Mouse (Mus musculus) gonadal fat pad, adult 2 months (tissue): ENCODE measurements around the gene Foxj2. TPM values are rescaled to one million over a fixed set of nuclear protein-coding genes. Genes with fewer than 3 reads are reported as not detected.

ENCODE experiments used
- DNase-seq: peaks from one replicate; pipeline ENCODE4 v3.0.0-alpha.2; 2012; ENCODE audit warnings: low read depth
- polyA plus RNA-seq: library from polyadenylated mRNA; depleted of rRNA; stranded (reverse); fragments of >200 nt; gene quantifications from 2 replicates; pipeline ENCODE4 v1.2.3, GENCODE M21; 2012

Foxj2 gene
- polyA plus RNA-seq, 1 experiment = 10.4 TPM

DNA sequence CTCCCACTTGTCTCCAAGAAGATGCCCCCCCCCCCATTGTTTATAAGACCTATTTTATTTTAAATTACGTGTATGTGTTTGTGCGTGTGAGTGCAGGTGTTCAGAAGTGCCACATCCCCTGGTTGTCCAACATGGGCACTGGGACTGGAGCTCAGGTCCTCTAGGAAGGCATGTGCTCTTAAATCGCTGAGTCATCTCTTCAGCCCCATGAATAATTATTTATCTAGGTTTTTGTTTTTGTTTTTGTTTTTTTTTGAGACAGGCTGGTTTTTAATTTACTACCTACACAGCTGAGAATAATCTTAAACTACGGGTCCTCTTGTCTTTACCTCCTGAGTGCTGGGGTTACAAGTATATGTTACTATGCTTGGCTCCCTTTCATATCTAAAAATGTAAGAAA is 6.1 kb upstream of the Foxj2 start:
- DNase-seq = no peak

DNA sequence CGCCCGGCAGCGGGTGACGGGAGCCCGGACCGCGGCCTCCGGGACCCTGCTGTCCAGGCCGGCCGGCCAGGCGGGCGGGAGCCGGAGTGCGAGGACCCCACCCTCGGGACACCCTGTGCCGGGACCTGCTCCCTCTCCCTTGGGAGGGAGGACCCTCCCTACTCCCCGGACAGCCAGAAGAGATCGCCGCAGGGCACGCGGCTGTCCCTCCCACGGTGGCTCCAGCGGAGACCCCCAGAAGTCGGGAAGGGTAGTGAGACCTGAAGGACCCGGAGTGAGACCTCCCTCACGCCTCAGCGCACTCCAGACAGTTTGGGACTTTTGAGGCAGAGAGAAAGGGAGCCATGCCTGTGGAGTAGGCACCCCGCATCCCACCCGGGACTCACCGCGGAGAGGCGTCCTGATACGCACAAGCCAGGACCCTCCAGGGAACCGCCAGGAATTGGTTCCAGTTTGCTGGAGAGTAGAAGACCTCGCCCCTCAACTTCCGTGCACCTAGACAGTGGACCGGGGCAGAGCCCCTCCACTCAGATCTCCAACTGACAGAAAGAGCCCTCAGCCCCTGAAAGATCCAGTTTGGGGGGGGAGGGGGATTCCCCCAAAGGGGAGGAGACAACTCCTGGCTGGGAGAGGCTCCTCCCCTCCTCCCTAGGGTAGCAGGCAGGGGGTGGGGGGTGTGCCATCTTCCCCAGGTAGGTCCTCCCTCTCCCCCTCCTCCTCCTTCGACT is 521 bp downstream of the Foxj2 start:
- no peak for DNase-seq

DNA sequence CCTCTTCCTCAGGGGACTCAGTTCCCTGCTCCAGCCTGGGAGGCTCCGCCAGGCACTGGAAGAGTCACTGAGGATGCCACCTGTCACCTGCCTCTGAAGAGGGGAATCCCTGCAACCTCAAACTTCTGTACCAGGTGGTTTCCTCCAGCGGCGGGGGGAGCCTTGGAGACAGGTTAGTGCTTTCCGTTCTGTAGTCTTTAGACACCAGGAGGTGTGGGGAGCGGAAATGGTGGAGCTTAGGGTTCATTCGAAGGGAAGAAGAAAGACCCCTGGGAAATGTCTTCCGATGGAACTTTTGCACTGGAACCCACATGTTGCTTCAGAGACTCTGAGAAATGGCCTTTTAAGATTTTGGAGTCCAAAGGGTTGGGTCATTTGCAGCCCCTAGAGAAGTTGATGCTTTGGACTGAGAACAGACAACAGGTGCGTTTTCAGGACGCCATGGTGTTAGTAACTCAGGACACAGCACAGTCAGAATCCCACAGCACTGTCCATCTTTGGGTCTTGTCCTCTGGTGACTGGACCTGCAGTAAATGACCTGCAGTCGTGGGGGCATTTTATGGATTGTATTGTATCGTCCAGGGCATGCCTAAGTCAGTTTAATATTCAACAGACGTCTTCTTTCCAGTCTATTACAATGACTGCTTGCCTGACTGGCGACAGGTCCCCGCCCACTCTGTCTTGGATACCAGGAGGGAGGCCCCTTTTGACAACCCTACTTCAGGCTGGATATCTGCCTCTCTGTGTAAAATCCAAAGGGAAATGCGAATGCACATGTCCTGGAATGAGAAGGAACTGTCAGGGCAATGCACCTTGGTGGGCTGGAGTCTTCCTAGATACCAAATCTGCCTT is 1.3 kb downstream of the Foxj2 start:
- DNase-seq = no peak

DNA sequence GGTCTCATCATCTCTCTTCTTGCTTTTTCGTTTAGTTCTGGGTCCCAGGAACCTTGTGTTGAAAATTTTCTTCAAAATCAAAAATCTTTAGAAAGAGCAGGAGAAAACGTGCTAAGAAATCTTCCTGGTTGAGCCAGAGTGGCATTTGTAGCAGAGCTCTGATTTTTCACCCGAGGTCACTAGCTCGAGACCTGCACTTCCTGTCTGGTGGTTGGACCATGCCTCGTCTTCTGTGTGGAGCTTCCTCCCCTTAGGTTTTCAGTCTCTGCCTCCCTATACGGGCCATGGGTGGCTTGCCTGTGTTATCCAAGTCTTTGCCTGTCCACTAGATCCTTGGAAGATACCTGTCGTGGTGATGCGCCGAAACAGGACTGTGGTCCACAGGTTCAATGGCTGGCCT is 2.1 kb downstream of the Foxj2 start:
- no peak for DNase-seq

DNA sequence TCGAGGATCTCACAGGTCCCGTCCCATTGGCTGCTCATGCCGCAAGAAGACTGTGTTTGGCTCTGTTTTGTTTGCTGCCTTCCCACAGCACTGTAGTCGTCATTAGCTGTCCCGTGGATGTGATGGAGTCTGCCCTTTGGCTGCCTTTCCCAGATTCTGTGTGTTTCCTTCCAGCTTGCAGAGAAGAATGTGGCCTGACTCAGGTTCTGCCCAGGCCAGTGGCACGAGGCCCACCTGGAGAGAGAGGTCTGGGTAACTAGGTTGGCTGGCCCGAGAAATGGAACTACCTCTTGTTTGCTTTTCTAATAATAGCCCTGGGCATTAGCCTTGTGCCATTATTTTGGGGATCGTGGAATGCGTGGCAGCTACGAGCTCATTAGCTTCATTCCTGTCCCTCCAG is 4.4 kb downstream of the Foxj2 start:
- DNase-seq = no peak

DNA sequence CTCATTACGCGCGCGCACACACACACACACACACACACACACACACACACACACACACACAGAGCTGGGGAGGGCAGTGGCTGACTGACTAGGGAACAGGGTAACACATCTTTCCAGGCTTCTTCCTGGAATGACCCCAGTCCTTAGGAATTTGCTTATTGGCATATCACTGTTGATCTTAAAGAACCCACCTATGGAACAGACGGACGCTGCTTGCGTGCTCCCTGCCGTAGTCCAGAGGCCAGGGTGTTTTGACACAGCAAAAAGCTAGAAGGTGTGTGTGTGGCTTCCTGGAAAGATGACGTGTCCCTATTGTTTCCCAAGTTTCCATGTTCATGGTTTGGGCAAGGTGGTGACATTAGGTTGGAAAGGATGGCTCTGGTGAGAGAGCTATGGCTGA is 5.5 kb downstream of the Foxj2 start:
- DNase-seq = no peak

DNA sequence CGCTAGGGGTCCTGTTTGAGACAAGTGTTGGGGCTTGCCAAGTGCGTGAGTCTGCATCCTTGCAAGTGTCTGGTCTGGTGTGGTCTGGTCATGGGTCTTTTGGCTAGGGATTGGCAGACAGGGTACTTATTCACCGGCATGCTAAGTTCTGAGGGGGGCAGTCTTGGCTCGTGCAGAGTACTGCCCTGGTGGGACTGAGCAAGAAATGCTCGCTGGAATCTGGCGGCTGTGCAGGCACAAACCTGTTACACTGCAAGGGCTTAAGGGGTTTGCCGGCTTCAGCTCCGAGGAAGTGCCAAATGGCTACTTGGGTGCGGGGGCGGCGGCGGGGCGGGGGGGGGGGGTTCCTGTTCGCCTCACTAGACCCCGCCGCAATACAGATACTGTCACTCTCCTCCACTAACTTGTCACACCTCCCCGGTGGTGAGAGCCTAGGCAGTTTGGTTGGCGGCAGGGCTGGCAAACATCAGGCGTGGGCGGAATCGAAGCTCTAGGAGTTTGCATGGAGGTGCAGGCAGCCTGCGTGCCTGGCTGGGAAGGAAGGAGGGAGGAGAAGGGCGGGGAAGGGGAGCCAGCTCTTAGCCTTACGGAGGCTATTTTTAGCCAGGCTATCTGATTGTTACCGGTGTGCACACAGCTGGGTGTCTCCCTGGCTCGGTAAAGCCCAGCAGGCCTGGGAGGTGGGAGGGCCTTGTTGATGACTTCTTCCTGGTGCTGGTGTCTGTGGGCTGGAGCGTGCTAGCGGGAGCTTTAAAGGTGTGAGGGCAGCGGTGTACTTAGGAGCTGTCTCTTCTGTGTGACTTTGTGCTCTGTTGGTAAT is 6.4 kb downstream of the Foxj2 start:
- DNase-seq = no peak

DNA sequence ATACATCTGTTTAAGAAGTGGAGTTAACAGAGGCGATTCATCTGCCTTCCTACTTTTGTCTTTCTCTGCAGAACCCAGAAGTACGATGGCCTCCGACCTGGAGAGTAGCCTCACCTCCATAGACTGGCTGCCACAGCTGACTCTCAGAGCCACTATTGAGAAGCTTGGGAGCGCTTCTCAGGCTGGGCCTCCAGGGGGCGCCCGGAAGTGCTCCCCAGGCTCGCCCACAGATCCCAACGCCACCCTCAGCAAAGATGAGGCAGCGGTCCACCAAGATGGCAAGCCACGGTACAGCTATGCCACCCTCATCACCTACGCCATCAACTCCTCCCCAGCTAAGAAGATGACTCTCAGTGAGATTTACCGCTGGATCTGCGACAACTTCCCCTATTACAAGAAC is 8.4 kb downstream of the Foxj2 start:
- DNase-seq = no peak

DNA sequence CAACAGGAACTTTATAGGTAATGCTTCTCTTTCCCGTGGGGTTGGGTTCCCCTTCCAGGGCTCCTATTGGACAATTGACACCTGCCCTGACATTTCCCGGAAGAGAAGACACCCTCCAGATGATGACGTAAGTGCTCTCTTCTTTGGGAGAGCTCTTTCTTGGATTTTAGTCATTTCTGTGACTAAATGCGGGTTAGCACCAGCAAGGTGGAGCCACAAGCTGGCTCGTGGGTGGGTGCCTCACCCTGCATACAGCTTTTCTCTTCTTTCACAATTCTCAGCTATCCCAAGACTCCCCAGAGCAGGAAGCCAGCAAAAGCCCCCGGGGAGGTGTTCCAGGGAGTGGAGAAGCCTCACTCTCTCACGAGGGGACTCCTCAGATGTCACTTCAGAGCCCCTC is 13.2 kb downstream of the Foxj2 start:
- no peak for DNase-seq

DNA sequence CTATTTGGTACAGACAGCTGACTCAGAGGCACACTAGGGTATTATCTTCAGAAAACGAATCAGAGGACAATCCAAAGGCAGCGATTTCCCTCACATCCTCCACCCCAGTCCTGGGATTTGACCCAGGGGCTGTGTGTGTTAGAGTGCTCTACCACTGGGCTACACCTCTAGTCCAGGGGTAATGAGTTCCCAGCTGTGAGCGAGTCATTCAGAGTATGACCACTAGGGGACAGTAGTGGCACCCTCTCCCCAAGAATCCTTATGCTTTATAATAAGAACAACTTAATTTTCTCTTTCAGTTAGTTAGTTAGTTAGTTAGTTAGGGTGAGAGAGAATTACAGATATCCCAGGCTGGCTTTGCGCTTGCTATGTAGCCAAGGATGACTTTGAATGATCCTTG is 14.7 kb downstream of the Foxj2 start:
- no peak for DNase-seq

DNA sequence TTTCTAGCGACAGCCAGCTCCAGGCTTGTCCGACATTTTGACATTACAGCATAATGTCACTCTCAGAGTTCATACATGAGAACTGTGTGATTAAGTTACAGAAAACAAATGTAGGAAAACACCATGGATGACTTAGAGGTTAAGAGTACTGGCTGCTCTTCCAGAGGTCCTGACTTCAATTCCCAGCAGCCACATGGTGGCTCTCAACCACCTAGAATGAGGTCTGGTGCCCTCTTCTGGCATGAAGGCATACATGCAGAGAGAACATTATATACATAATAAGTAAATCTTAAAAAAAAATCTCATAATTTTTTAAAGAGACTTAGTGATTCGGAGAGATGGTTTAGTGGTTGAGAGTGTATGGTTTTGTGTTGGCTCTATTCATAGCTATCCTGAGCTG is 17.3 kb downstream of the Foxj2 start:
- no peak for DNase-seq

DNA sequence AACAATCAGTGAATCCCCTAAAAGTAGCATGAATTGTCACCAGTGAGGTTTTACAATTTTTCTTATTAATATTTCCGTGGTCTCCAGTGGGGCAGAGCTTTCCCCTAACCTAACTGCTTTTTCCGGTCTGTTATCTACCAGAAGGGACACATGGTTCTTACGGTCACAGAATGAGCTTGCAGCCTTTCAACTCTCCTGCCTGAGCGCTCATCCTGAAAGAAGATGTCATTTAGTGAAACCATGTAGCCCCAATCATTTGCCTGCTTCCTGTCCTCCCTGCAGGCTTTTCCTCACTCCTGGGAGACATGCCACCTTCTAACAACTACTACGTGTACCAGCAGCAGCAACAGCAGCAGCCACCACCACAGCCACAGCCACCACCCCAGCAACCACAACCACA is 17.8 kb downstream of the Foxj2 start:
- no peak for DNase-seq

DNA sequence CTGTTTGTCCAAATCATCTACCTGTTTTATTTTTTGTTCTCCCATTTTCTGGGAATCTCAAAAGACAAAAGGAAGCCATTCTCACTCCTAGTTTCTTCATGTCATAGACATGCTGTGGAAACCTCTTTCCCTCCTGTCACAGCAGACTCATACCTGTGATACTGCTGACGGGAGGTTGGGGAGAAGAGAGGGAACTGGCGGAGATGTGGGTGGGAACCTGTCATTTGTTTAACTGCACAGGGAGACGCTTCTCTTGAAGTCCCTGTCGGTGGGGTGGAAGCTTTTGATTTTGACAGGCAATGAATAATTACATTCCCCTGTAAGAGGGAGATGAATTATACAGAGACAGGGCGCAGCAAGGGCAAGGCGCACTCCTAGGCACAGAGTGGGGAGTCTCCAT is 24.0 kb downstream of the Foxj2 start:
- DNase-seq = no peak

DNA sequence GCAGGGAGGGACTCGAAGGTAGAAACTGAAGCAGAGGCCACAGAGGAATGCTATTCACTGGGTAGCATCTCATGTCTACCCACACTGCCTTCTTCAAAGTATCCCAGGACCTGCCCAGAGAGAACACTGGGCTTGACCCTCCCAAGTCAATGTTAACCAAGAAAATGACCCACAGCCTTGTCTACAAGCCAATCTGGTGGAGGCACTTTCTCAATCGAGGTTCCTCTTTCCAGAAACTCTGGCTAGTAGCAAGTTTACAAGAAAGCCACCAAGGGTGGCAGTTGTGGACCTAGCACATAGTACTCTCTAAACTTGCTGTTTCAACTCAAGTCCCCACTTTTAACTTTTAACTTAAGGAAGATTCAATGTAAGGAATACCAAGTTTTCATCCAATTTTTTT is 33.0 kb downstream of the Foxj2 start:
- DNase-seq = no peak

DNA sequence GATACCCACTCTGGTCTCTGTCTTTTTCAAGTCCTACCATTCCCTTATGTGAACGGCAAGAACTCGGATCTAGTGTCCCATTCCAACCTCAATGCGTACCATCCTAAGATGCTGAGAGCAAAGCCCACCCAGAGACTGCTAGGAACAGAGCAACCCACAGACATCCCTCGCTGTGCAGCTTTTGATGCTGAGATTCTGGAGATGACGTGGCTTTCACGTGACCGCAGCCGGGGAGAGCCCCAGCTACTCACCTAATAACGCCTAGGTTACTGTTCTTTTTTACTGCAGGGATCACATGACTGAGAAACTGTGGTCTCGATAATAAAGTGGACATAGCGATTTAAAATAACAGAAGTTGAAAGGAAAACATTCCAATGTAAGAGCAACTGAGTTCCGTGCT is 34.8 kb downstream of the Foxj2 start:
- no peak for DNase-seq

DNA sequence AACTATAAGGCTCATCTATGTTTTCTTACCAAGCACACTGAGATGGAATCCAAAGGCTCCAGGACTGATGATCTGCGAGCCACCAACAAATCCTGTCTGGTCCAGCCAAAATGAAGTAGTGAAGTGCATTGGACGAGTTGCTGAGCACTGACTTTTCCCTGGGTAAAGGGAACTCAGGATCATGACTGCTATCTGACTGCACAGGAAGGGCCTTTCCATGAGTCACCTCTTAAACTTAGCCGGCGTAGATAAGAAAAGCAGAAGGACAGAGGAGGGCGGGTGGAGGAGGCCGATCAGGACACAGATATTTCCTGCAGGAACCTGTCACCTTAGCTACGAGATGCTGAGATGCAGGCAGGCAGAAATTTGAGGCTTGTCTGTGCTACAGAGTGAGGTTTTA is 36.2 kb downstream of the Foxj2 start, which contains the start of gene C3ar1:
TSS of gene C3ar1 (minus strand) at position 207 of the 400 bp plus-strand sequence.
- DNase-seq = no peak

DNA sequence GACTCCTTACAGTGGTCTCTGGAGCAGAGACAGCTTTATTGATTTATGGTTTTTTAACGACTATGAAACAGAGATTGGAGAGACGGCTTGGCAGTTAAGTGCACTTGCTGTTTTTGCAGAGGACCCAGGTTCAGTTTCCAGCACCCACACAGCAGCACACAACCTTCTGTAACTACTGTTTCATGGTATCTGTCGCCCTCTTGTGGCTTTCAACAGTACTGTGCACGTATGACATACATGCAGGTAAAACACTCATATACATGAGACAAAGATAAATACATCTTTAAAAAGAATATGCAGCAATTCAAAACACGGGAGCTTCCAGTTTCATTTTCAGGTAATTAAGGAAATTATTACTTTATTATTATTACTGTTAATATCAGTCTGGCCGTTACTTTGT is 42.7 kb downstream of the Foxj2 start:
- DNase-seq = no peak

DNA sequence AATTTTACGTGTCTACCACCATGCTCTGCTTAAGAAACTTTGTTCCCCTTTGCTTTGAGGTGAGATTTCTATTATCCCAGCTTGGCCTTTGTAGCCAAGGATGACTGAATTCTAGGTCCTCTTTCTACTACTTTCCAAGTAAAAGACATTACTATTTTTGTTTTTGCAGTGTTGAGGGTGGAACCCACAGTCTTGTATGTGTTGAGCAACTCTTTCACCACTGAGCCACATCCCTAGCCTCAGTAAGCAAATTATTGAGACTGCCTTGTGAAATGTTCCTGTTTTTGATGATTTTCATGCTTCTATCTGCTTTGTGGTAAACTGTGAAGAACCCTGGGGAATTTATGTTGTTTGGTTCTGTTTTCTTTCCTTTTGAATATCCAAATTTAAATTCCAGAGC is 43.2 kb downstream of the Foxj2 start:
- no peak for DNase-seq

DNA sequence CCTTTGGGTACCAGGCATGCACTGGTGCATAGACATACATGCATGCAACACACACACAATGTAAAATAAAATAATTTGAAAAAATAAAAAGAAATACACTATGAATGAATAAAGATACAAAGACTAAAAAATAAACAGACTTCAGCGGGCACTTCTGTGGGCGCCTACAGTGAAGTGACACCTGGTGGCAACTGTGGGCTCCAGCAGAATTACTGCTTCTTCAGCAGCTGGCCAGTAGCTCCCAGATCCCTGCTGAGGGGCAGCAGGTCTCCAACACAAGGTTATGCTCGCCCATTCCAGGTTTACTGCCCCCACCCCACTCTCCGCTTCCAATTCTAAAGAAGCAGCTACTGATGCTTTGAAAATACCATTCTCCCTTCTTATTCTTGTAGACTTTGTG is 48.2 kb downstream of the Foxj2 start:
- no peak for DNase-seq

DNA sequence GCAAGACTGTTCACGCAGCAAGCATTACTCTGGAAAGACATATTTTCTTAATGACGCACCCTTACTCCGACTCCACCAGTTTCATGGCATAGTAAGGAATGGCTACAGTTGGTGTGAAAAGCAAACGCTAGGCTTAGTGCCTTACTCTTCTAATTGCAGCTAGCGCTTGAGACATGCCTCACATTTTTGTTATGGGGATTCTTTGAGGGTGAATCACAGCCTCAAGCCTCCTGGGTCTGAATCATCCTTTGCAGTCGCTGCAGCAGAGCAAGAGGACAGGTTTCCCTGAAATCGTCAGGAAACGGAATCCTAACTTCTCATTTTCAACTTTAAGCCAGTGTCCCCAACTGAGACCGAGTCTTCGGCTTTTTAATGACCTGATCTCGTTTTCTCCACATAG is 50.1 kb downstream of the Foxj2 start:
- DNase-seq = no peak

DNA sequence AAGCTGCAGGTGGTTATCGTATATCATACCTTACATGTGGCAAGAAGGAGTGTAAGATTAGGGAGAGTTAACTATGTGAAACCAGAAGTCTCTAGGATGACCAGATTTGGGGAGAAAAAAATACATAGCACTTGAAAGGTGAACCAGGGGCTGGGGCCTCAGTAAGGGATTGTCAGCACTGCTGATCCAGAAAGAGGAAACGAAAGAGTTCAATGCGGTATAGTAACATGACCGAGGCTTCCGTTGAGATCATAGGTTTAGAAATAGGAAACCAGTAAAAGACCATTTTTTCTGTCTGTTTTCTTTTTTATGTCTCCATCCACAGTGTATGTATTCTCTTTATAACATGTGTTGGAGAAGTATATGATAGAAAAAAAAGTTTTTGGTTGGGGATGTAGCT is 53.1 kb downstream of the Foxj2 start:
- no peak for DNase-seq

DNA sequence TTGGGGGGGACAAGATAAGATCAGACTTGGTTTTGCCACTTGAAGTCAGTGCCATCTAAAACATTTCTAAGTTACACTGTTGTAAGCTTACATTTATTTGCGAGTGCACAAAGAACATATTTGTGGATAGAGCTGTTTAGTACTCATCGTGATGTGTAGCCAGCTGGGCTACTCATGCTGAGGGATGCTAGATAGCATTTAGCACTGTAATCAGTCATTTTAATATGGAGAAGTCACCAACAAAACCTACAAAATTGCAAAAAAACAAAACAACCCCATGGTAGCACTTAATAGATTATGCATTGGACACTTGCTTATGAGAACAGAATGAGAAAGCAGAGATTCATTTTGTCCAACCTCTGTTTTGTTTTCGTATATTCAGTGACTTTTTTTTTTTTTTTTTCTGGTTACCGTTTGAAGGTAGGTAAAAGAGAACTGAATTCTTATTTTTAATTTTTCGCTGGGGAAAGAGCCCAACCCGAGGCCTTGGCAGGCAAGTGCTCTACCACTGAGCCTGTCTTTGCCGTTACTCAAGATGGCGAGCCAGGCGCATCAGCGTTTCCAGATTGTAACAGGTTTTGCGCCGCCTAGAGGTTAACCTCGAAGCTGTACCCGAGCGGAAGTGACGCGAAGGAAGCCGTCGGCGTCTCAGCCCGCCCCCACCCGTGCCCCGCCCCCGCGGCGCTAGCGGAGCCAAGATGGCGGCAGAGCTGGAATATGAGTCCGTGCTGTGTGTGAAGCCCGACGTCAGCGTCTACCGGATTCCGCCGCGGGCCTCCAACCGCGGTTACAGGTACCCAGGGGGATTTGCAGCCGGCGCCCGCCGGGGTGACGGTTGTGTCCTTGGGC is 54.4 kb downstream of the Foxj2 start, which contains the start of gene Necap1:
TSS of gene Necap1 (plus strand) at position 604 of the 849 bp plus-strand sequence.
- peak; percentile 50 for DNase-seq
